Mouse (Mus musculus): Measurements from ENCODE around the gene Rrp1b. TPM values are rescaled to one million over a fixed set of nuclear protein-coding genes. Genes with fewer than 3 reads are reported as not detected.
"Not testable (repeated sequence)": the region's sequence is repeated elsewhere in the genome, so short reads cannot be mapped to it uniquely, and the experiment has no call there.

Rrp1b gene
- total and polyA plus RNA-seq, 3 experiments: 78.6 to 84.1 TPM; not detected in 1

- peaks cover 8 to 46% of the 10 kb centered on the region in 2 experiments; a peak in 3 of 4 replicates for H3K4me1 ChIP-seq (ENCODE audit: control insufficient read depth in 1 of 2, insufficient read depth in 2 of 2, low read length in 2 of 2)
- not testable (repeated sequence) for H3K27me3 ChIP-seq (ENCODE audit: control insufficient read depth in 1 of 2, insufficient read depth in 2 of 2, low read length in 2 of 2); H3K4me3 ChIP-seq (ENCODE audit: control insufficient read depth in 1 of 2, insufficient read depth in 1 of 2, low read depth in 2 of 2, low read length in 2 of 2); H3K9me3 ChIP-seq (replicated peaks; ENCODE audit: insufficient read depth, low read length); H3K79me2 ChIP-seq (ENCODE audit: control insufficient read depth, insufficient read depth, low read length, poor library complexity)
- peak overlapping the region; percentile 54 for H3K9ac ChIP-seq (ENCODE audit: control insufficient read depth, low read depth, low read length, poor library complexity, severe bottlenecking)
- H3K36me3 ChIP-seq (ENCODE audit: control insufficient read depth in 1 of 2, insufficient read depth in 2 of 2, low read length in 2 of 2): peaks cover 0 to 41% of the 10 kb centered on the region in 2 experiments; a peak in 2 of 4 replicates
- H3K27ac ChIP-seq (ENCODE audit: control insufficient read depth, low read depth, low read length): peak overlapping the region; percentile 95
- TF ChIP-seq ETS1 (IDR thresholded peaks at IDR 0.05; ENCODE audit: low read depth, low read length) (peak; percentile 67; the same call in 1 of the 2 replicates), TAL1 (IDR thresholded peaks at IDR 0.05; ENCODE audit: low read length) (peak; percentile 91), EP300 (IDR thresholded peaks at IDR 0.05; ENCODE audit: low read depth in 1 of 2, low read length in 2 of 2) (peak; percentile 53 to 83; a peak in 3 of 4 replicates), TCF12 (IDR thresholded peaks at IDR 0.05; ENCODE audit: low read depth, low read length) (peak; percentile 35; the same call in 1 of the 2 replicates), GATA1 (IDR thresholded peaks at IDR 0.05; ENCODE audit: low read depth, low read length) (peak; percentile 42; the same call in 1 of the 2 replicates)
- peak; percentile 63 for DNase-seq (ENCODE audit: low read depth, low spot score)
Observed at GRCm38 (mm10) chr17:32108320-32109011, 72.6 kb downstream of the Rrp1b start.

GRCm38 (mm10) chr17:32109201-32109940, 73.5 kb downstream of the Rrp1b start:
- H3K9ac ChIP-seq (ENCODE audit: control insufficient read depth, low read depth, low read length, poor library complexity, severe bottlenecking): peak overlapping the region; percentile 54
- H3K4me3 ChIP-seq (ENCODE audit: control insufficient read depth in 1 of 2, insufficient read depth in 1 of 2, low read depth in 2 of 2, low read length in 2 of 2): no peak overlapping the region
- TF ChIP-seq ZNF384 (IDR thresholded peaks at IDR 0.05; ENCODE audit: low read depth, low read length) (peak; percentile 79), EP300 (IDR thresholded peaks at IDR 0.05; ENCODE audit: low read depth in 1 of 2, low read length in 2 of 2) (peak in 1 of 2 experiments; percentile 41; a peak in 1 of 4 replicates), ELF1 (IDR thresholded peaks at IDR 0.05; ENCODE audit: low read depth, low read length) (0 out of 2 replicates have a peak, but pooled peaks have one; percentile 17), GATA1 (IDR thresholded peaks at IDR 0.05; ENCODE audit: low read depth, low read length) (peak; percentile 73), USF1 (IDR thresholded peaks at IDR 0.05; ENCODE audit: low read depth, low read length) (peak; percentile 46; the same call in 1 of the 2 replicates), SIN3A (IDR thresholded peaks at IDR 0.05; ENCODE audit: low read length) (no peak)
- peaks cover 0 to 41% of the 10 kb centered on the region in 2 experiments; a peak in 2 of 4 replicates for H3K36me3 ChIP-seq (ENCODE audit: control insufficient read depth in 1 of 2, insufficient read depth in 2 of 2, low read length in 2 of 2)
- H3K9me3 ChIP-seq (replicated peaks; ENCODE audit: insufficient read depth, low read length): no peaks in the 10 kb centered on the region
- H3K79me2 ChIP-seq (ENCODE audit: control insufficient read depth, insufficient read depth, low read length, poor library complexity): peaks cover 11% of the 10 kb centered on the region
- DNase-seq (ENCODE audit: low read depth, low spot score): peak; percentile 44
- H3K27me3 ChIP-seq (ENCODE audit: control insufficient read depth in 1 of 2, insufficient read depth in 2 of 2, low read length in 2 of 2): no peaks in the 10 kb centered on the region
- peak overlapping the region; percentile 95 for H3K27ac ChIP-seq (ENCODE audit: control insufficient read depth, low read depth, low read length)
- peaks cover 8 to 46% of the 10 kb centered on the region in 2 experiments for H3K4me1 ChIP-seq (ENCODE audit: control insufficient read depth in 1 of 2, insufficient read depth in 2 of 2, low read length in 2 of 2)

GRCm38 (mm10) chr17:32110424-32110823, 74.5 kb downstream of the Rrp1b start:
- Histone ChIP-seq H3K4me1 (ENCODE audit: control insufficient read depth in 1 of 2, insufficient read depth in 2 of 2, low read length in 2 of 2) (peaks cover 8 to 52% of the 10 kb centered on the region in 2 experiments), H3K27ac (ENCODE audit: control insufficient read depth, low read depth, low read length) (peak overlapping the region; percentile 95)

More at GRCm38 (mm10) chr17:32110424-32110823, 74.5 kb downstream of the Rrp1b start:
- Histone ChIP-seq H3K9ac (ENCODE audit: control insufficient read depth, low read depth, low read length, poor library complexity, severe bottlenecking) (peak overlapping the region; percentile 15), H3K36me3 (ENCODE audit: control insufficient read depth in 1 of 2, insufficient read depth in 2 of 2, low read length in 2 of 2) (peaks cover 0 to 41% of the 10 kb centered on the region in 2 experiments; a peak in 2 of 4 replicates), H3K9me3 (replicated peaks; ENCODE audit: insufficient read depth, low read length) (no peaks in the 10 kb centered on the region), H3K79me2 (ENCODE audit: control insufficient read depth, insufficient read depth, low read length, poor library complexity) (peaks cover 19% of the 10 kb centered on the region), H3K27me3 (ENCODE audit: control insufficient read depth in 1 of 2, insufficient read depth in 2 of 2, low read length in 2 of 2) (no peaks in the 10 kb centered on the region), H3K4me3 (ENCODE audit: control insufficient read depth in 1 of 2, insufficient read depth in 1 of 2, low read depth in 2 of 2, low read length in 2 of 2) (no peak overlapping the region)
- DNase-seq (ENCODE audit: low read depth, low spot score): peak; percentile 38
- no peak for TF ChIP-seq BHLHE40 (IDR thresholded peaks at IDR 0.05; ENCODE audit: borderline replicate concordance, low read depth, low read length)
- TF ChIP-seq MYC (IDR thresholded peaks at IDR 0.05; ENCODE audit: low read depth, low read length): no peak
- TF ChIP-seq ZKSCAN1 (IDR thresholded peaks at IDR 0.05; ENCODE audit: low read depth, low read length): no peak
